ENCODE assay signal across 10 mouse cellular contexts in genomic region chr15:103011928-103012486, GRCm38 (mm10). TPM values are rescaled to one million over a fixed set of nuclear protein-coding genes. Genes with fewer than 3 reads are reported as not detected.
DNase-seq lines count a peak whose midpoint lies in the region; ATAC-seq and TF ChIP-seq lines count a peak whose summit lies in the region.
"Had no signal": no experiment of that assay in that cellular context is flagged by ENCODE, and none has a peak within 500 bp of the region (broad histone marks: within the 10 kb centered on the region; RNA-seq: fewer than 3 reads in every experiment).

No protein-coding gene starts in this region.

- H3K27ac ChIP-seq in kidney, adult 2 months (ENCODE audit: insufficient read depth, low read depth, low read length): no peak overlapping the region
- peak overlapping the region; percentile 96 for H3K27ac ChIP-seq in neural tube, embryonic 13.5 days (replicated peaks)
- H3K27ac ChIP-seq: midbrain, embryonic 12.5 days had no signal

- 54% methylated on average over 26 of the region's 26 CpGs for WGBS in kidney, adult 2 months
- 5% methylated on average over 26 of the region's 26 CpGs for WGBS in neural tube, embryonic 13.5 days

- H3K36me3 ChIP-seq in kidney, adult 2 months (ENCODE audit: control insufficient read depth, insufficient read depth, low read length): no peaks in the 10 kb centered on the region
- H3K36me3 ChIP-seq in neural tube, embryonic 13.5 days: peaks cover 17% of the 10 kb centered on the region; the same call in 1 of the 2 replicates
- H3K36me3 ChIP-seq: midbrain, embryonic 12.5 days had no signal

- no peaks in the 10 kb centered on the region for H3K9me3 ChIP-seq in neural tube, embryonic 13.5 days
- H3K9me3 ChIP-seq: midbrain, embryonic 12.5 days had no signal

- DNase-seq in kidney, adult 18-20 months: peak; percentile 16
- DNase-seq in kidney, adult 2 months: no peak
- peak; percentile 53 for DNase-seq in ZHBTc4 (ENCODE audit: low read depth, low spot score)
- no peak for DNase-seq in urinary bladder, adult 18-20 months (ENCODE audit: low spot score in 2 of 2)
- DNase-seq in MN1 (ENCODE audit: low spot score): no peak
- no peak for DNase-seq in left cerebral cortex, postnatal 25 days (ENCODE audit: low spot score in 2 of 2)

- H3K27me3 ChIP-seq in kidney, adult 2 months (replicated peaks; ENCODE audit: control insufficient read depth, insufficient read depth, low read length): 0 out of 2 replicates have a peak, but pooled peaks cover 2% of the 10 kb centered on the region
- peaks cover 6% of the 10 kb centered on the region; the same call in 1 of the 2 replicates for H3K27me3 ChIP-seq in neural tube, embryonic 13.5 days

- ATAC-seq in granulocyte monocyte progenitor cell, adult 5-6 weeks (replicated peaks; ENCODE audit: poor library complexity, severe bottlenecking): peak; percentile 24; the same call in 1 of the 2 replicates
- ATAC-seq in neural tube, embryonic 13.5 days (ENCODE audit: low read depth): no peak

- no peak overlapping the region for H3K4me3 ChIP-seq in kidney, adult 2 months (ENCODE audit: insufficient read depth, low read depth, low read length)
- peak overlapping the region; percentile 47 for H3K4me3 ChIP-seq in neural tube, embryonic 13.5 days

- no peak for TF ChIP-seq POLR2A in kidney, adult 2 months (IDR thresholded peaks at IDR 0.05; ENCODE audit: low read depth, low read length)

- H3K9ac ChIP-seq in neural tube, embryonic 13.5 days: peak overlapping the region; percentile 99
- H3K9ac ChIP-seq: midbrain, embryonic 12.5 days had no signal

- H3K4me2 ChIP-seq in neural tube, embryonic 13.5 days: peak overlapping the region; percentile 91
- H3K4me2 ChIP-seq: midbrain, embryonic 12.5 days had no signal

- no peaks in the 10 kb centered on the region for H3K4me1 ChIP-seq in kidney, adult 2 months (ENCODE audit: control insufficient read depth, insufficient read depth, low read length)
- H3K4me1 ChIP-seq in neural tube, embryonic 13.5 days (replicated peaks): peaks cover 99% of the 10 kb centered on the region

- TF ChIP-seq CTCF in kidney, adult 2 months (conservative IDR thresholded peaks at IDR 0.05; ENCODE audit: insufficient read depth, insufficient read length, low read depth, low read length): no peak

- intact Hi-C loops in left cerebral cortex, postnatal 25 days (cut with DNase I): loop anchor here (2.0 to 5.0 kb wide), 2 partner anchors 110 to 161 kb away; no protein-coding TSS in a partner anchor

RNA-seq across cellular contexts. Expression of gene Hoxc4, which starts 6.7 kb away (rescaled TPM):
- polyA plus RNA-seq in kidney, adult 2 months (2012; rRNA removed): 2.5 and 2.7 TPM in 2 replicates
- not detected in 2 replicates for total RNA-seq in granulocyte monocyte progenitor cell, adult 5-6 weeks (2014; fragmentation: Nextera tagmentation)
- total RNA-seq in granulocyte monocyte progenitor cell, adult 5-6 weeks (2017): not detected in 2 replicates
- 40.2 and 49.9 TPM in 2 replicates for polyA plus RNA-seq in neural tube, embryonic 13.5 days (2015; fragmentation: Nextera tagmentation; extraction: Ambion mirVana)
- total RNA-seq in left cerebral cortex, postnatal 25 days (2021): not detected

RNA-seq across cellular contexts. Expression of gene Hoxc6, which starts 13.9 kb away (rescaled TPM):
- 24.7 and 25.4 TPM in 2 replicates for polyA plus RNA-seq in kidney, adult 2 months (2012; rRNA removed)
- total RNA-seq in granulocyte monocyte progenitor cell, adult 5-6 weeks (2014; fragmentation: Nextera tagmentation): not detected in 2 replicates
- not detected in 2 replicates for total RNA-seq in granulocyte monocyte progenitor cell, adult 5-6 weeks (2017)
- 46.8 and 51.1 TPM in 2 replicates for polyA plus RNA-seq in neural tube, embryonic 13.5 days (2015; fragmentation: Nextera tagmentation; extraction: Ambion mirVana)
- total RNA-seq in left cerebral cortex, postnatal 25 days (2021): not detected
- total RNA-seq: hematopoietic stem cell, adult 5-6 weeks had no signal
- polyA plus RNA-seq: midbrain, embryonic 12.5 days had no signal

RNA-seq across cellular contexts. Expression of gene Hoxc8, which starts 21.6 kb away (rescaled TPM):
- 3.4 and 4.0 TPM in 2 replicates for polyA plus RNA-seq in kidney, adult 2 months (2012; rRNA removed)
- not detected in 2 replicates for total RNA-seq in granulocyte monocyte progenitor cell, adult 5-6 weeks (2014; fragmentation: Nextera tagmentation)
- total RNA-seq in granulocyte monocyte progenitor cell, adult 5-6 weeks (2017): not detected in 2 replicates
- 75.8 and 85.5 TPM in 2 replicates for polyA plus RNA-seq in neural tube, embryonic 13.5 days (2015; fragmentation: Nextera tagmentation; extraction: Ambion mirVana)
- not detected for total RNA-seq in left cerebral cortex, postnatal 25 days (2021)
- total RNA-seq: hematopoietic stem cell, adult 5-6 weeks had no signal
- polyA plus RNA-seq: midbrain, embryonic 12.5 days had no signal

RNA-seq across cellular contexts. Expression of gene Hoxc9, which starts 35.8 kb away (rescaled TPM):
- polyA plus RNA-seq in kidney, adult 2 months (2012; rRNA removed): 5.5 and 7.3 TPM in 2 replicates
- total RNA-seq in granulocyte monocyte progenitor cell, adult 5-6 weeks (2014; fragmentation: Nextera tagmentation): not detected in 2 replicates
- not detected in 2 replicates for total RNA-seq in granulocyte monocyte progenitor cell, adult 5-6 weeks (2017)
- polyA plus RNA-seq in neural tube, embryonic 13.5 days (2015; fragmentation: Nextera tagmentation; extraction: Ambion mirVana): 40.9 and 43.4 TPM in 2 replicates
- not detected for total RNA-seq in left cerebral cortex, postnatal 25 days (2021)
- total RNA-seq: hematopoietic stem cell, adult 5-6 weeks had no signal
- polyA plus RNA-seq: midbrain, embryonic 12.5 days had no signal

RNA-seq across cellular contexts. Expression of gene Hoxc5, which starts 44.8 kb away (rescaled TPM):
- 4.0 and 4.1 TPM in 2 replicates for polyA plus RNA-seq in kidney, adult 2 months (2012; rRNA removed)
- total RNA-seq in granulocyte monocyte progenitor cell, adult 5-6 weeks (2014; fragmentation: Nextera tagmentation): not detected in 2 replicates
- total RNA-seq in granulocyte monocyte progenitor cell, adult 5-6 weeks (2017): not detected in 2 replicates
- polyA plus RNA-seq in neural tube, embryonic 13.5 days (2015; fragmentation: Nextera tagmentation; extraction: Ambion mirVana): 18.8 and 32.2 TPM in 2 replicates
- total RNA-seq in left cerebral cortex, postnatal 25 days (2021): not detected
- total RNA-seq: hematopoietic stem cell, adult 5-6 weeks had no signal
- polyA plus RNA-seq: midbrain, embryonic 12.5 days had no signal

Comparison
In these comparisons a context has a peak if more than half of its experiments do, and no peak if none do; other contexts are left out.
1. DNase-seq: peak in kidney, adult 18-20 months (single experiment) and ZHBTc4 (single experiment); none in kidney, adult 2 months (single experiment), urinary bladder, adult 18-20 months (0 of 2), MN1 (single experiment) and left cerebral cortex, postnatal 25 days (0 of 2).